Mouse (Mus musculus) urinary bladder, postnatal 14 days (tissue): Measurements from ENCODE around the gene Ing5.
A peak's percentile ranks its signal among the peaks of the same experiment; 100 is the strongest.
"Not testable (repeated sequence)": the region's sequence is repeated elsewhere in the genome, so short reads cannot be mapped to it uniquely, and the experiment has no call there.

Experiments
- DNase-seq: peaks from one replicate; pipeline ENCODE4 v3.0.0; 2021; ENCODE audit warnings: low spot score

Gene Ing5

GRCm38 (mm10) chr1:93811495-93812039 lies 7.8 kb downstream of the Ing5 start:
- DNase-seq = no peak

GRCm38 (mm10) chr1:93817823-93818532 lies 14.2 kb downstream of the Ing5 start:
- no peak for DNase-seq

GRCm38 (mm10) chr1:93818722-93819121 lies 15.0 kb downstream of the Ing5 start:
- DNase-seq = no peak

- no peak for DNase-seq
These were observed 20.2 kb downstream of the Ing5 start for GRCm38 (mm10) chr1:93823796-93824495.

- DNase-seq = no peak
These were observed 20.8 kb downstream of the Ing5 start, which contains the start of gene D2hgdh for GRCm38 (mm10) chr1:93824609-93825008. D2hgdh (plus strand) TSS chr1:93824909.

- peak; percentile 94 for DNase-seq
These were observed 21.4 kb downstream of the Ing5 start for GRCm38 (mm10) chr1:93825105-93825674.

GRCm38 (mm10) chr1:93825771-93826539 lies 22.2 kb downstream of the Ing5 start:
- DNase-seq = no peak

- no peak for DNase-seq
These were observed 22.7 kb downstream of the Ing5 start for GRCm38 (mm10) chr1:93826540-93826835.

- not testable (repeated sequence) for DNase-seq
These were observed 29.1 kb downstream of the Ing5 start for GRCm38 (mm10) chr1:93832754-93833360.

- no peak for DNase-seq
These were observed 30.9 kb downstream of the Ing5 start for GRCm38 (mm10) chr1:93834671-93835150.

- no peak for DNase-seq
These were observed 31.4 kb downstream of the Ing5 start for GRCm38 (mm10) chr1:93835211-93835610.

GRCm38 (mm10) chr1:93835876-93836531 lies 32.2 kb downstream of the Ing5 start:
- DNase-seq = no peak

- DNase-seq = no peak
These were observed 32.8 kb downstream of the Ing5 start for GRCm38 (mm10) chr1:93836532-93836913.

GRCm38 (mm10) chr1:93837335-93837734 lies 33.6 kb downstream of the Ing5 start:
- no peak for DNase-seq

- not testable (repeated sequence) for DNase-seq
These were observed 34.8 kb downstream of the Ing5 start for GRCm38 (mm10) chr1:93838569-93838968.

GRCm38 (mm10) chr1:93845766-93846366 lies 42.1 kb downstream of the Ing5 start:
- not testable (repeated sequence) for DNase-seq

- DNase-seq = not testable (repeated sequence)
These were observed 52.0 kb downstream of the Ing5 start for GRCm38 (mm10) chr1:93855790-93856189.

GRCm38 (mm10) chr1:93857370-93857769 lies 53.6 kb downstream of the Ing5 start:
- no peak for DNase-seq

- DNase-seq = no peak
These were observed 54.2 kb downstream of the Ing5 start for GRCm38 (mm10) chr1:93857991-93858390.

- DNase-seq = no peak
These were observed 55.9 kb downstream of the Ing5 start for GRCm38 (mm10) chr1:93859619-93860018.

- not testable (repeated sequence) for DNase-seq
These were observed 57.3 kb downstream of the Ing5 start, which contains the start of gene Gal3st2 for GRCm38 (mm10) chr1:93861048-93861447. Gal3st2 (plus strand) TSS chr1:93861306.
